Mouse (Mus musculus): ENCODE results near the gene Lig1.

Lig1 gene

GRCm38 (mm10) chr7:13310493-13311199 lies 33.6 kb downstream of the Lig1 start:
- no peak for DNase-seq (ENCODE audit: low read depth)

GRCm38 (mm10) chr7:13311401-13311800 lies 34.3 kb downstream of the Lig1 start:
- DNase-seq (ENCODE audit: low read depth) = no peak

- DNase-seq (ENCODE audit: low read depth) = no peak
Measured at GRCm38 (mm10) chr7:13314095-13314597, 37.1 kb downstream of the Lig1 start.

DNA sequence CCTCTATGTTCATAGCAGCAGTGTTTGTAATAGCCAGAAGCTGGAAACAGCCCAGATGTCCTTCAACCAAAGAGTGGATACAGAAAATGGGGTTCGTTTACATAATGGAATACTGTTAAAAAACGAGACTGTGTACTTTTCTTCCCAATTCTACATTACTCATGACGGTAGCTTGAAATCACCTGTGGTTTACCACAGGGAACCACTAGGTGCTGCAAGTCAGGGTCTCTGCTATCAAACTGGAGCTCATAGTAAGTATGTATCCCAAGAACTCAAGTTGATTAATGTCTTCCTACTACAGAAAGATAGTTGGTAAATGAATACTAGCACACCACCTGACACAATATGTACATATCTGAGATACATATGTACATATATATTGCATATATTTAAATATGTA lies 44.3 kb downstream of the Lig1 start:
- DNase-seq (ENCODE audit: low read depth) = no peak

GRCm38 (mm10) chr7:13324316-13324715 lies 47.2 kb downstream of the Lig1 start, which contains the start of gene Pla2g4c:
Pla2g4c (plus strand) TSS chr7:13324655.
- DNase-seq (ENCODE audit: low read depth) = no peak

GRCm38 (mm10) chr7:13330575-13330974 lies 53.5 kb downstream of the Lig1 start:
- DNase-seq (ENCODE audit: low read depth) = no peak

DNA sequence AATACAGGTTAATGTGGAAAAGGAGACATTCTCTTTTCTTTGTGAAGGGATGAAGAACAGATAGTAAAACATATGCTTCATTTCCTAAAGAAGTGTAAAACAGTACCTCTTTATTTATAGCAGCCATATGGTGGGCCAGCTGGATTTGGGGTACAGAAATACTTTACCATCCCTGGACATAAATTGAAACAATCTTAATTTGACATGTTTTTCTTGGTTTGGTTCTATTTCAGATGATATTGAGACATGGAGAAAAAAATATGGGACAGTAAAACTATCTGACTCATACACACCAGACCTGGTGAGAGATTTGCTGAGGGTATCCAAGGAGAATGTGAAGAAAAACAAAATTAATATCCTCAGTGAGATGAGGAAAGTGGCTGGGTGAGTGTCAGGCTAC lies 78.9 kb downstream of the Lig1 start:
- DNase-seq (ENCODE audit: low read depth) = no peak

All from fibroblast of lung, adult 2 months (primary cell).